Mouse (Mus musculus): ENCODE measurements around the gene Mtmr4.

Mtmr4 gene

DNA sequence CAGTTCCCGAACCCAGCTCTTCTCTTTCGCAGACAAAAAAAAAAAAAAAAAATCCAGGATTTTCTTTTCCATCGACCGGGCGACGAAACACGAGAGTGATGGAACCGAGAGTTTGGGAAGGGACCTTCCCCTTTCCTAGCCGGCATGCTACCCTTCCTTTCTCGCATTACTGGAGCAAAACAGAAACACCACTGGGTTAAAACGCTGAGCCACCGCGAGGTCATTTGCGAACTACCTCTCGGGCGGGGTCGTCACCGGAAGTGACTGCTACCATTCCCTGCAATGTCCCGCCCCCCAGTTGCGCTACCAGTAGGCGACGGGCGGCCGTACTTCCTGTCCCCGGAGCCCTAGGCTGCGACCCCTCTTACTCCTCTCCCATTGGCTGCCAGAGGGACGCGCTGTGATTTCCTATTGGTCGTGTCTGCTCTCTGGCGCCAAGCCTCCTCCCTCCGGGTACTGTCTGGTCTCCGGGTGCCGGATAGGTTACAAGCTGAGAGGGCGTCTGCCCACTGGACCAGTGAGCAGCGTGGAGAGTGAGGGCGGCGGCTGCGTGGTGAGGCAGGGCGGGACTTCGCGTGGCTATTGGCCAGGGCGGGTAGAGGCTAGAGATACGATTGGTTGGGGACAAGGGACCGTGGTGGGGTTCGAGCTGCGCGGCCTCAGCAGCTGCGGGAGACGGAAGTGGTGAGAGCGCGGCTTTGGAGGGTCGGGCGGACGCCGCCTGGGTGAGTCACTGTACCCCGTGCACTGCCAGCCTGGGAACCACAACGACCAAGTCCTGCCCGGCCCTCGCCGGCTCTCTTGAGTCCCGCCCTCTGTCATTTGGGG is at the start of gene Mtmr4:
TSS of gene Mtmr4 (plus strand) at position 637 of the 828 bp plus-strand sequence.
- peak; percentile 99 for DNase-seq (ENCODE audit: low spot score)

- no peak for DNase-seq (ENCODE audit: low spot score)
These were observed 49.7 kb upstream of the Mtmr4 start for GRCm38 (mm10) chr11:87542285-87542684.

DNA sequence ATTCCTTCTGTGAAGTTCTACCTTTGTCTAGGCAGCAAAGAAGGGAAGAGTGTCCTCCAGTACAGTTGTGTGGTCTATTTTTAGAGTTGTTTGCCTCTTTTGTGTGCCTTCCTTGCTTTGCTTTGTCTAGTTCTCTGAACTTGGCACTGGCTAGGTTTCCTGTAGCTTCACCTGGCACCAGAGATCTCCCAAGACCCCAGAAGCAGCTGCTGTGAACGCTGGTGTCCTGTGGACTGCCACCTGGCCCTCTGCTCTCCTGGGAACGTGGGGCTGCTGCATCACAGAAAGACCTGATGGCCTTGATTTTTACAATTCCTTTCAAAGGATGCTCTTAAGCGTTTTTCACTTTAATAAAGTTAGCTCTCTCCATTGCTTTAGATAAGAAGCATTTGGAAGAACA is 49.1 kb upstream of the Mtmr4 start:
- no peak for DNase-seq (ENCODE audit: low spot score)

GRCm38 (mm10) chr11:87553342-87553741 is 38.6 kb upstream of the Mtmr4 start:
- no peak for DNase-seq (ENCODE audit: low spot score)

- no peak for DNase-seq (ENCODE audit: low spot score)
These were observed 37.6 kb upstream of the Mtmr4 start for GRCm38 (mm10) chr11:87554386-87554785.

DNA sequence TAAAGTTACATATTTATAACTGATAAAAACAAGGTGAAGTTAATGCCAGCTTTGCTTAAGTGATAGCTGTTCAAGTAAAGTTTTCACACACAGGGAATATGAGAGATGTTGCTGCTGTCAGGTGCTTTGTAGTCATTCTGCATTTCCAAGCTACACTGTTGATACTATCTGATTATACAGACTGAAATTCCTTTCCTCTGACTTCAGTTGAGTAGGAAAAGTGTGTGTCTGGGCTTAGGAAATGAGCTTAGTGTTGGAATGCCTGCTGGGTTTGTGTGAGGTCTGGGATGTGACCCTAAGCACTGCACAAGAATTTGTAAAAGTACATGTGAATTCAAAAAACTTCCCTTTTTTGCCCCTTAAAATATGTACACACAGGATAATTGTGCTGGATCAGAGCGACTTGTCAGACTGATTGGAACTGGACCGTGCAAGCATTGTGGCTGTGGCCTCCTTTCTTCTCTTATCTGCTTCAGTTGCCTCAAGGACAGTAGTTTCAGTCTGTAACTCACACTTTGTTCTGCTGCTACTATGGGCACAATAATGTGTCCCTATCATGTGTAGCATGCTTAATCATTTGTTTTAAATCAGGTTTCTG is 36.8 kb upstream of the Mtmr4 start:
- DNase-seq (ENCODE audit: low spot score), result no peak

- DNase-seq (ENCODE audit: low spot score), result no peak
These were observed 30.8 kb upstream of the Mtmr4 start for GRCm38 (mm10) chr11:87561208-87561607.

DNA sequence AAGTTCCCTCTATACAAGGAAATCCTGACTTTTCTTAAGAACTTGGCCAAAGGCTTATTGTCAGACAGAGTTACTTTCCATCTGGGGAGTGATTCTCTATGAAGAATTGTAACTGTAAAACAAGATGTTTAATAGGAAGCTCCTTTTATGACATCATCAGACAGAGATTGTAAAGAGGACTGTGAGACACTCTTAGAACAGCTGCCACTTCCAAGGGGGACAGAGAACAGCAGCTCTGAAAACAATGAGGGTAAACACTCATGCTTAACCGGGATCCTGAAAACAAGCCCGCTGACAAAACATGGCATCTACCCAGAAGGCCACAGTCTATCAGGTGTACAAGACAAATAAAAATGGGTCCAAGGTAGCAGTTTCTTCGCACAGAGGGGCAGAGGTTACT is 25.5 kb upstream of the Mtmr4 start, which contains the start of gene Gm11492:
TSS of gene Gm11492 (plus strand) at position 153 of the 400 bp plus-strand sequence.
- DNase-seq (ENCODE audit: low spot score), result no peak

DNA sequence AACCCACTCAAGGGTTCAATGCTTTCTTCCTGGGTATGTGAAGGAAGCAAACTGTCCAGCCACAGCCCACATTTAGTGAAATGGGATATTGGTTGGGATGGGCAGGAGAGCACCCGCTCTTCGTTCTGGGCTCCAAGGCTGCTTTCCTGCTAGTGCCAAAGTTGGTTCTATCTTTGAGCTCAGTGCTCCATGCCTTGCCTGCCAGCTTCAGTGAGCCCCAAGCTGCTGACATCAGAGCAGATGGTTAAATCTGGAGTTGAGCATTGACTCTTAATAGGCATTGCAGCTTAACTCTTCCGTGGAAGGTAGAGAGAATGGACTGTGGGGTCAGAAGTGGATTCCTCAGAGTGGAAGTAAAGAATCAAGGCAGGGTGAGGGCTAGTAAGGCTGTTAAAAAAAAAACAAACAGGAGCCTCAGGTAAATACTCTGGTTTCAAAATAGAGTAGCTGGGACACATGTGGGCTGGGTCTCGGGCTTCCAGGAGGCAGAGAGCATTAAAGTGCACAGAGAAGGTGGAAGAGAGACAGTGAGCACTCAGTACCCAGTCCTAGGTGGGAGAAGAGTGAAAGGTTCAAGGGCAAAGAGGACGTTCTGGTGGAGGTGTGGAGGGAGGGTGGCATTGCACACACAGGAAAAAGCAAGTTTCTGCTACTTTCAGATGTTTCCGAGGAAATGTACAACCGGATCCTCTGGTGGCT is 23.6 kb upstream of the Mtmr4 start, which contains the start of gene Sept4:
TSS of gene Sept4 (plus strand) at position 649 of the 699 bp plus-strand sequence.
- no peak for DNase-seq (ENCODE audit: low spot score)

DNA sequence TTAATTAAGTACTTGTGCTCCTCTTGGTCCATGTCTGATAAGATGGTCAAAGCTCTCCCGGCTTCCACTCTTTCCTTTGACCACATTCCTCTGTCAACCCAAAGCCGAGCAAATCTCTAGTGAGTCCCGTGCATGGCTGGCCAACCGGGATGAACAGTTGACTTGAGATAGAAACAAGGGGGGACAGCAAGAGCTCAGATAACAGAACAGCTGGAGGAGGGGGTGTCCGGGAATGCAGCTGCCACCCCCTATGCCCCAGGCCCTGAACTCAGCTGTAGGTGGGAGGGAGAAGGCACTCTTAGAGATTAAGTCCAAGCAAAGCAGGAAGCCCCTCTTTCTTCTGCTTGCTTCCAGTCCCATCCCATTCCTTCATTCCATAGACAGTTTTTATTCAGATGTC is 21.2 kb upstream of the Mtmr4 start:
- DNase-seq (ENCODE audit: low spot score), result no peak

GRCm38 (mm10) chr11:87571361-87571950 is 20.5 kb upstream of the Mtmr4 start:
- DNase-seq (ENCODE audit: low spot score), result no peak

GRCm38 (mm10) chr11:87573751-87574150 is 18.2 kb upstream of the Mtmr4 start:
- no peak for DNase-seq (ENCODE audit: low spot score)

- no peak for DNase-seq (ENCODE audit: low spot score)
These were observed 17.3 kb upstream of the Mtmr4 start for GRCm38 (mm10) chr11:87574520-87575180.

- DNase-seq (ENCODE audit: low spot score), result no peak
These were observed 14.2 kb upstream of the Mtmr4 start for GRCm38 (mm10) chr11:87577601-87578248.

- no peak for DNase-seq (ENCODE audit: low spot score)
These were observed 13.6 kb upstream of the Mtmr4 start for GRCm38 (mm10) chr11:87578249-87578962.

DNA sequence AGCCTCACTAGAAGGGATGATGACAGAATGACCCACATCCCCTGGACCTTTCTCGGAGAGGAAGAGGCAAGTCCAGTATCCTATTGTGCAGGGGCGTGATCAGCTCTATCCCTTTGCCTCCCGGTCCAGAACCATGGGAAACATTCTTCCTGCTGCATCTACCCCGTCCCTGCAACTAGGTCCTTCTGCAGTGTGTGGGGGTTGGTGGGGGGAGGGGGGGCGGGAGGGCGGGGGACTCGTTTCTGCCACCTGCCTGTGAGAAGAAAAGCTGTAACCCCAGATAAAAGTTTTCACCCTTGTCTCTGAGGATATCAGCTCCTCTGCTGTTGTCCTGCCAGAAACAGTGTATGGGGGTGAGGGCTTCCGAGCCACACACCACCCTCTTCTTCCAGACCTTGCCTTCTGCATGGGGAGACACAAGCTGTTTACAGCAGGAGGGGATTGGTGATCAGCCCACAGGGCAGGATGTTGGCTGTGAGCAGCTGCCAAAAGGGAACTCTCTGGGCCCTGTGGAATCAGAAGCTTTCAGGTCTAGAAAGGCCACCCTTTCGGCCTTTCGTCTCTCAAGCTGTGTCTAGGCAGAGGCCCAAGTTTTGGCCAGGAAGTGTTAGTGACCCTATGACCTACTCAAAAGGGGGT is 12.9 kb upstream of the Mtmr4 start:
- no peak for DNase-seq (ENCODE audit: low spot score)

DNA sequence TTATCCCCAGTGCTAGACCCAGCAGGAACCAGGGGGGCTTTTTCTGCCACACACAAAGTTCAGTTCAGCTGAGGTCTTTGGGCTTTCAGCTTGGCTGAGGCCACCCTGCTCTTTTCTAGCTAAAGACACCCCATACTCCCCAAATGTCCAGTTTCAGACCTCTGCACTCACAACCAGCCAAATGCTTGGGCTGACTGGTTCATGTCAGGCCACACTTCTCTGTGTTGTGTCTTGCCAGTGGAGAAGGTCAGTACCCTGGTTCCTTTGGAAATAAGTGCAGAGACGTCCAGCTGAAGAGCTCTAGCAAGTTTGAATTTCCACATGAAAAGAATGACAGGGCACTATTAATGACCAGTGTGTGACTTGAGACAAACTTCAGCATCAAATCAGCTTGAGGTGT is 12.2 kb upstream of the Mtmr4 start:
- no peak for DNase-seq (ENCODE audit: low spot score)

GRCm38 (mm10) chr11:87580543-87581085 is 11.3 kb upstream of the Mtmr4 start:
- no peak for DNase-seq (ENCODE audit: low spot score)

- no peak for DNase-seq (ENCODE audit: low spot score)
These were observed 10.6 kb upstream of the Mtmr4 start for GRCm38 (mm10) chr11:87581161-87581865.
